Mouse (Mus musculus) stomach, embryonic 16.5 days (tissue): ENCODE measurements around the gene Armc2. TPM values are rescaled to one million over a fixed set of nuclear protein-coding genes. Genes with fewer than 3 reads are reported as not detected.

ENCODE experiments used
- ATAC-seq: fragments of 200-750 bp; cut with Nextera tagmentation; 2 replicates; pipeline ENCODE4 v1.8.0; 2017; ENCODE audit warnings: moderate number of reproducible peaks, moderate TSS enrichment; ENCODE audit not compliant: insufficient read depth, low FRiP score
- H3K27ac ChIP-seq: fragments of 300-500 bp; sonication (generic); 2 replicates; pipeline ENCODE4 v1.5.1; 2014; ENCODE audit warnings: low read length
- H3K27me3 ChIP-seq: fragments of 300-500 bp; sonication (generic); 2 replicates; pipeline ENCODE4 v1.6.1; 2014; ENCODE audit warnings: low read length, control low read depth, mixed read lengths; ENCODE audit not compliant: control insufficient read depth, insufficient read depth
- H3K36me3 ChIP-seq: fragments of 300-500 bp; sonication (generic); 2 replicates; pipeline ENCODE4 v1.6.1; 2014; ENCODE audit warnings: low read length; ENCODE audit not compliant: control insufficient read depth, insufficient read depth
- H3K4me1 ChIP-seq: fragments of 300-500 bp; sonication (generic); 2 replicates; pipeline ENCODE4 v1.6.1; 2014; ENCODE audit warnings: low read length, control low read depth, mixed read lengths; ENCODE audit not compliant: control insufficient read depth, insufficient read depth
- H3K4me2 ChIP-seq: fragments of 300-500 bp; sonication (generic); 2 replicates; pipeline ENCODE4 v1.6.1; 2014; ENCODE audit warnings: low read depth, low read length, mixed read lengths
- H3K4me3 ChIP-seq: fragments of 300-500 bp; sonication (generic); replicated peaks from 2 replicates; pipeline ENCODE4 v1.5.1; 2014; ENCODE audit warnings: mild to moderate bottlenecking, low read length
- H3K9ac ChIP-seq: fragments of 300-500 bp; sonication (generic); 2 replicates; pipeline ENCODE4 v1.6.1; 2014; ENCODE audit warnings: low read length
- H3K9me3 ChIP-seq: fragments of 300-500 bp; sonication (generic); replicated peaks from 2 replicates; pipeline ENCODE4 v1.6.1; 2016; ENCODE audit warnings: low read length, control low read depth; ENCODE audit not compliant: control insufficient read depth
- WGBS: fragments of 180-500 bp; shearing (Covaris S2); extraction: QIAGEN DNeasy Blood & Tissue Kit; methylation state at CpG from one replicate; pipeline ENCODE4 v1.1.7; 2014; 5-methylcytosine and 5-hydroxymethylcytosine counted together
- polyA plus RNA-seq: library from polyadenylated mRNA; unstranded; fragments of >200 nt; fragmentation: Nextera tagmentation; extraction: Ambion mirVana; gene quantifications from 2 replicates; pipeline ENCODE4 v1.2.1, GENCODE M21; 2015

The Armc2 gene
- polyA plus RNA-seq, 1 experiment from 2014 or later, result 2.9 TPM

DNA sequence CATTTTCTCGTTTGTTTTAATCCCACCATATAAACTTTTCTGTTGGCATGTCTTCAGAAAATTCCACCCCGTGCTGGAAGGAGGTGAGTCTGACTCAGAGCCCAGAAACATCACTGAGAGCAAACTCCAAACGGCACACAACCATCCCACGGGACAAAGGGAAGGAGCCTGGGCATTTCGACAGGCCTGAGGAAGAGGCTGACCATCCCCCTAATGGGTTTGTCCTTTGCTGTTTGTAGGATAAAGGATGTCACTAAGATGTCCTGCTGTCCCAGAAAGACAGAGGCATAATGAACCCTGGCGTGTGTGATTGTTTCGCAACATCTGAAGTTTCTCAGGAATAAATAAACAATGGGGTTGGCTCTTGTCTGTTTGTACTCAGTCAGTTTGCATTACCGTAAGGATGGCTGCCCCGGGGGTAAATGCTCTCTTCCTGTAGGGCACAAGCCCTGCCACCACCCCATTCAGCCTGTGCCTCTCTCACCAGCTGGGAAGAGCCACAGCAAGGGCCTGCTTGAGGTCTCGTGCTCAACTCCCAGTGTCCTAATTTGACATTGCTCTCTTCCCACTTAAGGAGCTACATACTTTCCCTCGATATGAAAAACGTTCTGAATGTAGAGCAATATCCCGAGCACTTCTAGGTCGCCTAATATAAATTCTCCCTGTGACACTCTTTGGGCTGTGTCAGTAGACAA lies 26.7 kb downstream of the Armc2 start:
- Histone ChIP-seq H3K4me2 (no peak overlapping the region), H3K9ac (no peak overlapping the region), H3K4me1 (peaks cover 13% of the 10 kb centered on the region), H3K27me3 (no peaks in the 10 kb centered on the region), H3K4me3 (no peak overlapping the region), H3K36me3 (no peaks in the 10 kb centered on the region), H3K9me3 (no peaks in the 10 kb centered on the region), H3K27ac (peak overlapping the region; percentile 8; the same call in 1 of the 2 replicates)
- ATAC-seq, result peak; percentile 50; the same call in 1 of the 2 replicates
- WGBS, result 19% methylated on average over 14 of the region's 14 CpGs

DNA sequence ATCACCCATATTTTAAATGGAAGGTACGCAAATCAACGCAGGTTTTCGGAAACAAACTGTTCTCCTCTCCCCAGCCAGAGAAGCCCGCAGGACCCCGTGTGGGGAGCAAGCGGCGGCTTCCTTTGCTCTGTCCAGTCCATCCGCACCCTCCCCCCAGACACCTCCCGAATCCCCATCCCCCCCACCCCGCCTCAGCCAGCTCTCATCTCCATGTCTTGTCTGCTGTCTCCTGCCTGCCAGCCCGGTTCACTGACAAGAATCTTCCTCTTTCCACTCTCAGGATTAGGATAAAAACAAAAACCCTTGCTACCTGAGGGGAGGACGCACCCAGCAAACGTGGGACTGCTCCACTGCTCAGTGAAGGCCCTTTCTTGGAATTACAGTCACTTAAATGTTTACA lies 27.3 kb downstream of the Armc2 start:
- Histone ChIP-seq H3K9ac (no peak overlapping the region), H3K9me3 (no peaks in the 10 kb centered on the region), H3K27ac (peak overlapping the region; percentile 33; the same call in 1 of the 2 replicates), H3K4me3 (no peak overlapping the region), H3K36me3 (no peaks in the 10 kb centered on the region), H3K27me3 (no peaks in the 10 kb centered on the region), H3K4me1 (peaks cover 13% of the 10 kb centered on the region), H3K4me2 (no peak overlapping the region)
- 29% methylated on average over 13 of the region's 13 CpGs for WGBS
- no peak for ATAC-seq

DNA sequence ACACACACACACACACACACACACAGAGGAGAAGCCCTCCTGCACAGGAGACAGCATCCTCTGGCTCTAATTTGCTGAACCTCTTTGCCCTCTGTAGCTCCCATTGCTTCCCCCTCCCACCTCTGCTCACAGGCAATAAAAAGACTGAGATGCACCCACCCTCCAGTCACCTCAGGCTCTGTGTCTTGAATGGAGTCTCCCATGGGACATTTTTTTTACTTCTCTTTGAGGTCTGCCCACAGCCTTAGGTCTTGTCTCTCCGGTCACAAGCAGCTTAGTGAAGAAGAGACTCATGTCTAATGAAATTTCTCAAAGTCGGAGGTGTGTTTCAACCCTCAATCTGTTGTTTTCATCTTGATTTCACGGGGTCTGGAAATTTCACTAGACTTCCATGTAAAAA lies 29.3 kb downstream of the Armc2 start:
- no peaks in the 10 kb centered on the region for H3K27me3 ChIP-seq
- peaks cover 13% of the 10 kb centered on the region for H3K4me1 ChIP-seq
- H3K9ac ChIP-seq, result no peak overlapping the region
- H3K4me3 ChIP-seq, result no peak overlapping the region
- H3K36me3 ChIP-seq, result no peaks in the 10 kb centered on the region
- no peaks in the 10 kb centered on the region for H3K9me3 ChIP-seq
- ATAC-seq, result no peak
- H3K27ac ChIP-seq, result no peak overlapping the region
- no peak overlapping the region for H3K4me2 ChIP-seq
- 94% methylated on average over 3 of the region's 3 CpGs for WGBS

DNA sequence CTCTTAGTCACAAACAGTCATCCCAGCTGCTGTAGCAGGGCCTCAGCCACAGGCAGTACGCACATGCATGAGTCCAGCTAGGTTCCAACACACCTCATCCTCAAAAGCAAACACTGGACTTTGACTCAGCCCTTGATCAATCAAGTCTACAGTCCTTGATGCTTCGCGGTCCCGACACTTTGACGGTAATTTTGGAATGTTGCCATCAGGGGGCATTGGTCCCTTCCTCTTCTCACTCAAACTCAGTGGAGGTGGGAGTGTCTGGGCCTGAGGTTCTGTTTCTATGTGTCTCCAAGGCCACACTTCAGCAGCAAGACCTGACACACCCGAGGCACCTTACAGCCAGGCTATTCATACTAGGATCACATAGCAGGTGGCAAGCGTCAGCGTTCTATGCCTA lies 32.1 kb downstream of the Armc2 start:
- Histone ChIP-seq H3K27me3 (no peaks in the 10 kb centered on the region), H3K4me2 (no peak overlapping the region), H3K4me3 (no peak overlapping the region), H3K36me3 (no peaks in the 10 kb centered on the region), H3K4me1 (peaks cover 3% of the 10 kb centered on the region; the same call in 1 of the 2 replicates), H3K9ac (no peak overlapping the region), H3K9me3 (no peaks in the 10 kb centered on the region), H3K27ac (no peak overlapping the region)
- 79% methylated on average over 8 of the region's 8 CpGs for WGBS
- ATAC-seq, result no peak

DNA sequence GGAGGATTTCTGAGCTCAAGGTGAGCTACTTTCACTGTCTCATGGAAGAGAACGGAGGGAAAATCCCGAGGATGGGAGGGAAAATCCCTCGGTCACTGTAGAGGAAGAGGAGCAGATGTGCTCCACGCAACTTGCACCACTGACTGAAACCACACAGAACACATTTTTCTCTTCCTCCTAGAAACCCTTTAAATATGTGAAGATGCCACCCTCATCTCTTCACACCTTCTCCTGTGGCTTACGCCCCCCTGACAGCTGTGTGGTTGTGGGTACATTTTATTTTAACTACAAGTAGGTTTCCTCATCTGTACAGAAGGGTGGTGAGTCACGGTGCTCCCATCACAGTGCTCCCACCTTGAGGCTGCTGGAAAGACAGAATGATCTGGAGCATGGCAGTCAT lies 34.0 kb downstream of the Armc2 start:
- Histone ChIP-seq H3K9ac (no peak overlapping the region), H3K36me3 (no peaks in the 10 kb centered on the region), H3K9me3 (no peaks in the 10 kb centered on the region), H3K27me3 (no peaks in the 10 kb centered on the region), H3K27ac (no peak overlapping the region), H3K4me3 (no peak overlapping the region), H3K4me1 (no peaks in the 10 kb centered on the region), H3K4me2 (no peak overlapping the region)
- 92% methylated on average over 6 of the region's 6 CpGs for WGBS
- no peak for ATAC-seq

DNA sequence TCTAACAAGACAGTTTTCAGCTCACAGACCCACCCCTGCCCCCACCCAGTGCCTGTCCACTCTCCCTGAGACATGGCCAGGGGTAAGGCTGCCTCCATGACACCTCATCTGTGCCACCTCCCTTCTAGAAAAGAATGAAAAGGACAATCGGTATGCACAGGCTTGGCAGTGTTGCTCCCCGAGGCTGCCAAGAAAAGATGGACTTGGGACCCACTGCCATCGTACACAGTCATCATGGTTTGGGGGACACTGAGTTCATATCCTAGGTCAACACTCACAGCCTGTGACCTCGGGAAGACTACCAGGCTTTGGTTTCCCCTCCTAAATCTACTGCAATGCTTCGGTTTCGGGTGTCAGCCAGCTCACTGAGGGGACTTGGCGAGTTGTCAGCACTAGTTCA lies 35.4 kb downstream of the Armc2 start:
- no peak overlapping the region for H3K27ac ChIP-seq
- no peak overlapping the region for H3K9ac ChIP-seq
- no peaks in the 10 kb centered on the region for H3K9me3 ChIP-seq
- no peak overlapping the region for H3K4me2 ChIP-seq
- no peaks in the 10 kb centered on the region for H3K36me3 ChIP-seq
- WGBS, result 69% methylated on average over 7 of the region's 7 CpGs
- no peak overlapping the region for H3K4me3 ChIP-seq
- no peaks in the 10 kb centered on the region for H3K4me1 ChIP-seq
- H3K27me3 ChIP-seq, result no peaks in the 10 kb centered on the region
- ATAC-seq, result no peak

DNA sequence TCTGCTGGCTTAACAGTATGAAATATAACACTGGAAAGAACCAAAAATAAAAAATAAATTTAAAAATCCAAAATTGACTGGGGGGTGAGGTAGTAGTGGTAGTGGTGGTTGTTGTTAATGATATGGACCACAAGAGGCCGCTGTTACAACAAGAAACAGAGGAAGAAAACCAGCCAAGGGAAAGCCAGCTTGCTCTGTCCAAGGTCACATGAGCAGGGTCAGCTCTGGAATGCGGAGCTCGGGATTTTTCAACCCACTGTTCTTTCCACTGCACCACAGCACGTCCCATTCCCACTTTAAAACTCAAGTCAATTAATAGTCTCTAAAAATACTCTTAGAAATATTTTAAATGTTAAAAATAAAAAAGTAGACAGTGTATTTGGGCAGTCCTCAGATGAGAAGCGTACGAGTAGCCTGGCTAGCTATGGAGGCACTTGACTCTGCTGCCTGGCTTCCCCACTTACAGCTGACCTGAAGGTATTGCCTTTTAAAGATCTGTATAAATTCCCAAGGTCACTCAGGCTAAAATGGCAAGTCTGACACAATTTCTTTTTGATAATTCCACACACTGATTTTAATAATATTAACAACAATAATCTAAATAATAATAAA lies 37.4 kb downstream of the Armc2 start:
- H3K4me1 ChIP-seq, result no peaks in the 10 kb centered on the region
- no peak overlapping the region for H3K4me3 ChIP-seq
- H3K9ac ChIP-seq, result no peak overlapping the region
- H3K27ac ChIP-seq, result no peak overlapping the region
- H3K4me2 ChIP-seq, result no peak overlapping the region
- no peaks in the 10 kb centered on the region for H3K9me3 ChIP-seq
- 20% methylated on average over 6 of the region's 6 CpGs for WGBS
- H3K27me3 ChIP-seq, result no peaks in the 10 kb centered on the region
- peak; percentile 72; the same call in 1 of the 2 replicates for ATAC-seq
- H3K36me3 ChIP-seq, result no peaks in the 10 kb centered on the region

DNA sequence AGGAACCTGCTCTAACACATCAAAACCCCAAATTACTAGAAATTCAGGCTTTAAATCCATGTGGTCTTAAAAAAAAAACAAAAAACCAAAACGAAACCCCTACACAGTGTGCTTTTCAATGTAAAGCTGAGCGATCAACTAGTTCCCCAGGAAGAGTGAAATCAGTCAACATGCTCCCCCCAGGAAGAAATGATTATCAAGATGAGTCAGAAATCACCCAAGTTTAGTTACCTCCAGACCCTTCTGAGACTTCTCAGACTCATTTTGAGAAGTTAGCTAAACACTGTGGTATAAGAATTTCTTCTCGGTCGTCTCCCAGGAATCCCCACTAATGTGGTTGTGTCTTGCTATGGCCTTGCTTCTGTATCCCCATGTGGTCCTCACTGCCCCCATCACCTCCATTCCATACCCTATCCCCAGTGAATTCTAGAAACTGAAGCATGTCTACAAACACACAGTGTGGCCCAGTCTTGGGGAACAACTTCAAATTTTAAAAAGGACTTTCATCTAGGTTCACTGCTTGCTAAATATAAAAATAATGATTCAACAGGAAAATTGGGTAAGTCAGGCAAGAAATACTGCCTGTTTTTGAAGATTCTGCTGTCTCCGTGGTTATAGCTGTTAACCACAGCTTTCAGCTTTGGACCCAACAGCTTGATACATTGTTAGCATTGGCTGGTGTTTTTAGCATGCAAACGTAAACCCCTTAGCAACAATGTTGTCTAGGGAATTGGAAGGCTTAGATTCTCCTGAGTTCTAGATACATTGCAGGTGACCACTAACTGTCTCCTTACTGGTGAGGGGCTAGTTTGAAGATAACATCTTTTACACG lies 39.6 kb downstream of the Armc2 start:
- H3K4me1 ChIP-seq, result no peaks in the 10 kb centered on the region
- no peaks in the 10 kb centered on the region for H3K27me3 ChIP-seq
- no peak overlapping the region for H3K4me3 ChIP-seq
- H3K4me2 ChIP-seq, result no peak overlapping the region
- H3K27ac ChIP-seq, result no peak overlapping the region
- 75% methylated on average over 7 of the region's 7 CpGs for WGBS
- H3K36me3 ChIP-seq, result no peaks in the 10 kb centered on the region
- no peaks in the 10 kb centered on the region for H3K9me3 ChIP-seq
- ATAC-seq, result no peak
- no peak overlapping the region for H3K9ac ChIP-seq

DNA sequence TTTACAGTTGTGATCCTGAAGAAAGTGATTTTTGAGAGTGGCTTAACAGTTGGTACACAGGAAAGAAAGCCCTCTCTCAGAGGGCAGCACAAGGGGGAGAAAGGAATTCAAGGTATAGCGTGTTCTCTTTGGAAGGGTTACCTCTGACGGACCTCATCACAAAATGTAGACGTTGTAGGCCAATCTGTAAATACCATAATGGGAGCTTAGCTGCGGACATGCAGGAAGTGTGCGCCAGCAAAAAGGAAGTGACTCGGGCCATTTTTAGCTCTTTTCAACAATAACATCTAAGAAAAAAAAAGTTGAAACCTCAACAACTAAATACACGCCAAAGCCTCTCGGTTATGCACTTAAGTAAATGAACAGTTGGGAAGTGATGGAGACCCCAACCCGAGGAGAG lies 45.6 kb downstream of the Armc2 start:
- ATAC-seq, result no peak
- Histone ChIP-seq H3K4me3 (no peak overlapping the region), H3K9ac (no peak overlapping the region), H3K27me3 (no peaks in the 10 kb centered on the region), H3K27ac (no peak overlapping the region), H3K9me3 (no peaks in the 10 kb centered on the region), H3K36me3 (no peaks in the 10 kb centered on the region), H3K4me1 (no peaks in the 10 kb centered on the region), H3K4me2 (no peak overlapping the region)
- WGBS, result 73% methylated on average over 9 of the region's 9 CpGs
